Mouse (Mus musculus) kidney, embryonic 14.5 days (tissue): ENCODE results near the gene Hoxb1. TPM values are rescaled to one million over a fixed set of nuclear protein-coding genes. Genes with fewer than 3 reads are reported as not detected.

Experiments
- ATAC-seq: fragments of 200-750 bp; cut with Nextera tagmentation; 2 replicates; pipeline ENCODE4 v1.8.0; 2017; ENCODE audit warnings: moderate number of reproducible peaks, mild to moderate bottlenecking, moderate TSS enrichment, moderate library complexity; ENCODE audit not compliant: low FRiP score, low TSS enrichment
- H3K27ac ChIP-seq: fragments of 300-500 bp; sonication (generic); 2 replicates; pipeline ENCODE4 v1.5.1; 2014; ENCODE audit warnings: low read depth, mild to moderate bottlenecking, low read length, moderate library complexity, mixed read lengths
- H3K27me3 ChIP-seq: fragments of 300-500 bp; sonication (generic); 2 replicates; pipeline ENCODE4 v1.6.1; 2014; ENCODE audit warnings: mild to moderate bottlenecking, low read length; ENCODE audit not compliant: control insufficient read depth, insufficient read depth
- H3K36me3 ChIP-seq: fragments of 300-500 bp; sonication (generic); 2 replicates; pipeline ENCODE4 v1.6.1; 2014; ENCODE audit warnings: low read length, mixed read lengths; ENCODE audit not compliant: control insufficient read depth, insufficient read depth
- H3K4me1 ChIP-seq: fragments of 300-500 bp; sonication (generic); 2 replicates; pipeline ENCODE4 v1.6.1; 2014; ENCODE audit warnings: low read length, mixed read lengths; ENCODE audit not compliant: control insufficient read depth, insufficient read depth
- H3K4me2 ChIP-seq: fragments of 300-500 bp; sonication (generic); replicated peaks from 2 replicates; pipeline ENCODE4 v1.6.1; 2014; ENCODE audit warnings: low read depth, mild to moderate bottlenecking, low read length
- H3K4me3 ChIP-seq: fragments of 300-500 bp; sonication (generic); 2 replicates; pipeline ENCODE4 v1.5.1; 2014; ENCODE audit warnings: mild to moderate bottlenecking, low read length
- H3K9ac ChIP-seq: fragments of 300-500 bp; sonication (generic); 2 replicates; pipeline ENCODE4 v1.6.1; 2014; ENCODE audit warnings: low read depth, mild to moderate bottlenecking, low read length, moderate library complexity
- H3K9me3 ChIP-seq: fragments of 300-500 bp; sonication (generic); 2 replicates; pipeline ENCODE4 v1.6.1; 2016; ENCODE audit warnings: low read length; ENCODE audit not compliant: control insufficient read depth
- WGBS: fragments of 180-500 bp; shearing (Covaris S2); extraction: QIAGEN DNeasy Blood & Tissue Kit; methylation state at CpG from one replicate; pipeline ENCODE4 v1.1.7; 2014; 5-methylcytosine and 5-hydroxymethylcytosine counted together
- microRNA counts: library from miRNA; unstranded; fragments of <30 nt; microRNA quantifications from one replicate; lab custom pipeline; 2017
- microRNA-seq: library from miRNA; unstranded; fragments of <30 nt; microRNA quantifications from one replicate; pipeline ENCODE4, GENCODE M21; 2016
- polyA plus RNA-seq: library from polyadenylated mRNA; unstranded; fragments of >200 nt; fragmentation: Nextera tagmentation; extraction: Ambion mirVana; gene quantifications from 2 replicates; pipeline ENCODE4 v1.2.1, GENCODE M21; 2014

Gene Hoxb1
- polyA plus RNA-seq, 1 experiment from 2014 or later, result 0.37 TPM

DNA sequence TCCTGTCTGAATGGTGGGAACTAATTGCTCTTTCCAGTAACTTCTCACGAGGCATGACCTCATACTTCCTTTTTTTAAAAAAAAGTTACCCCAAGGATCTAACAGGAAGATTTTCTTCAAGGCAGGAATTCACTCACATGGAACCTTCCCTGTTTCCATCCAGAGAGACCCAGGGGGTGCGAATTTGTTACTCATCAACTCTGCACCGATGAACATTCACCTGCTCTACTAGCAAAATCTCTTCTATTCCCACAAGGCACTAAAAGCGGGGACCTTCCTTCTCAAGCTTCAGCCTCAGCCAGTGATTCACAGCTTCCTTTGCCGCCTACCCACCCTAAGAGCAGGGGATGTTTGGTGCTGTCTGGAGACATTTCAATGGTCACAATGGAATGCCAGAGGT, 45.5 kb downstream of the Hoxb1 start:
- peak overlapping the region; percentile 8; the same call in 1 of the 2 replicates for H3K27ac ChIP-seq
- no peaks in the 10 kb centered on the region for H3K27me3 ChIP-seq

DNA sequence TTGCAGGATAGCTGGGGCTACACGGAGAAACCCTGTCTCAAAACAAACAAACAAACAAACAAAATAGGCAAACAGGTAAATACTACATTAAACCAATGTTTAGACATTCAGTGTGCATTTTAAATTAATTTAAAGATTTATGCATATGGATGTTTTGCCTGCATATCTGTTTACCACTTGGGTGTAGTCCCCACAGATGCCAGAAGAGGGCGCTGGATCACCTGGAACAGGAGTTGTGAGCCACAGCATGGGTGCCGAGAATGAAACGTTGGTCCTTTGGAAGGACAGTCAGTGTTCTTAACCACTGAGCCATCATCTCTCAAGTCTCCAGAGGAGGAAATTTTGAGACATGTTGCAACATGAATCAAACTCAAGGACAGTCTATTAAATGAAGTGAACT, 46.4 kb downstream of the Hoxb1 start:
- WGBS, result 75% methylated on average over 4 of the region's 4 CpGs
- no peak for ATAC-seq
- Histone ChIP-seq H3K4me2 (no peak overlapping the region), H3K4me3 (no peak overlapping the region), H3K9ac (no peak overlapping the region), H3K27me3 (no peaks in the 10 kb centered on the region), H3K36me3 (no peaks in the 10 kb centered on the region), H3K9me3 (peaks cover 3% of the 10 kb centered on the region; the same call in 1 of the 2 replicates), H3K4me1 (peaks cover 32% of the 10 kb centered on the region), H3K27ac (no peak overlapping the region)

More for the DNA sequence above, 45.5 kb downstream of the Hoxb1 start:
- no peak overlapping the region for H3K4me3 ChIP-seq
- peaks cover 39% of the 10 kb centered on the region for H3K4me1 ChIP-seq
- peaks cover 3% of the 10 kb centered on the region; the same call in 1 of the 2 replicates for H3K9me3 ChIP-seq
- WGBS, result 55% methylated on average over 5 of the region's 5 CpGs
- H3K4me2 ChIP-seq, result no peak overlapping the region
- no peak for ATAC-seq
- no peaks in the 10 kb centered on the region for H3K36me3 ChIP-seq
- H3K9ac ChIP-seq, result no peak overlapping the region

DNA sequence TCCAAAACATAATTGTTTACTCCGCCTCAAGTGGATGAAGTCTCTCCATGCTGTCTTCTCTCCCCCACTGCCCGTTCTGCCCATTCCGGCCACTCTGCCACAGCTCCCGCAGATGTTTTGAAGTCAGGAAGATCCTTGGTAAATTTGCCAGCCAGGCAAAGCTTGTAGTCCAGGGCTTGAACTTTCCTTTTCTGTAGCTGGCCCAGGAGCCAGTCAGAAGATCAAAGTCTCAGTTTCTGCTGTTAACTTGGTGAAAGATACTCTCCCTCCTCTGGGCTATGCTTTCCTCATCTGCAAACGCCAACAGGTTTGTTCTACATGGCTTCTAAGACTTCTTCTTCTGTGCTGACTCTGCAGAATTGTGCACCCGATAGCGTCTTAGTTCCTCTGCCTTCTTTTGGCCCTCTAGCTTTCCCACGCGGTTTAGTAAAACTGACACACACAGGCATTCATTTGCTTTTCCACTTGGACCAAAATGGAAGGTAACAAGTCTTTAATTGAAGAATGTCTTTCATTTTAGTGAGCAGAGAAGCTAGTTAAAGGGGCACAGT, 47.5 kb downstream of the Hoxb1 start:
- Histone ChIP-seq H3K4me3 (no peak overlapping the region), H3K9ac (no peak overlapping the region), H3K36me3 (no peaks in the 10 kb centered on the region), H3K4me2 (no peak overlapping the region), H3K27me3 (no peaks in the 10 kb centered on the region), H3K4me1 (peaks cover 21% of the 10 kb centered on the region), H3K27ac (peak overlapping the region; percentile 45; the same call in 1 of the 2 replicates), H3K9me3 (peaks cover 3% of the 10 kb centered on the region; the same call in 1 of the 2 replicates)
- WGBS, result 68% methylated on average over 9 of the region's 9 CpGs
- no peak for ATAC-seq

DNA sequence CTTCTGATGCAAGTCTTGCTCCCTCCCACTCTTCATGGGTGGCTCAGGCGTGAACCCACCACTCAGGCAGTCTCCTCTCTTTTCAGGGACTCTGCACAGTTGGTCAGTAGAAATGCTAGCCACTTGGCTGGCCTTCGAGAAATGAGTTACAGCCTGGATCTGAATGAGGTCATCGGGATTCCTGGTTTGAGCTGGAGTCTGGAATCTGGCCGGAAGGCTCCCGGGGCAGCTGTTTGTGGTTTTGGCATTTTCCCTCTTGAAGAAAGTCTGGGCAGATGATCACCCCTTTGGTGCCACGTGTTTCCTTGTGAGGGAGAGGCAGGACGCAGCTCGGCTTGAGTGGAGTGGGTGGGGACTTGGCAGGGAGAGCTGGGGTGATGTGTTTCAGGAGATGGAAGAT, 48.0 kb downstream of the Hoxb1 start:
- 2% methylated on average over 8 of the region's 8 CpGs for WGBS
- peaks cover 3% of the 10 kb centered on the region; the same call in 1 of the 2 replicates for H3K9me3 ChIP-seq
- peaks cover 18% of the 10 kb centered on the region for H3K4me1 ChIP-seq
- H3K9ac ChIP-seq, result no peak overlapping the region
- no peaks in the 10 kb centered on the region for H3K27me3 ChIP-seq
- no peaks in the 10 kb centered on the region for H3K36me3 ChIP-seq
- no peak overlapping the region for H3K4me3 ChIP-seq
- H3K27ac ChIP-seq, result peak overlapping the region; percentile 45; the same call in 1 of the 2 replicates
- ATAC-seq, result peak; percentile 34; the same call in 1 of the 2 replicates
- H3K4me2 ChIP-seq, result no peak overlapping the region

DNA sequence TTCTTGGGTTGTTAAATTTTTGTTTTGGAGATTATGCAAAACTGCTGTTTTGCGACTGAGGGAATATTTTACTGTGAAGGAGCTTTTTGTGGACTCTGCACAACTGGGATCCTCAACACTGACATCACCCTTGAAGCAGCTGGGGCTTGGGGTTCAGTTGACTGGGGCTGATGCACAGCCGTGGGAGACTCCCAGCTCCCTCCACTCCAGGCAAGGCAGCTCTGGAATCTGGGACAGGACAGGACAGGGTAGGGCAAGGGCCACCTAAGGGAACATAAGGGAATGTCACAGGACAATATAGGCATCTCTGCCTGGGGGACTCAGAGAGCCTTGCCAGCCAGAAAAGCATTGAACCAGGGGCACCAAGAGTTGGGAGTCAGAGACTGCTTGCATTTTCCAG, 48.5 kb downstream of the Hoxb1 start:
- H3K9me3 ChIP-seq, result peaks cover 3% of the 10 kb centered on the region; the same call in 1 of the 2 replicates
- H3K4me3 ChIP-seq, result no peak overlapping the region
- WGBS, result 35% methylated on average over 2 of the region's 2 CpGs
- peak overlapping the region; percentile 45; the same call in 1 of the 2 replicates for H3K27ac ChIP-seq
- H3K9ac ChIP-seq, result no peak overlapping the region
- H3K36me3 ChIP-seq, result no peaks in the 10 kb centered on the region
- ATAC-seq, result no peak
- H3K4me1 ChIP-seq, result peaks cover 18% of the 10 kb centered on the region
- H3K27me3 ChIP-seq, result no peaks in the 10 kb centered on the region
- no peak overlapping the region for H3K4me2 ChIP-seq

MicroRNA genes within 50 kb of the gene (microRNA counts, 519-probe panel; counts per million panel counts)
- microRNA mmu-miR-10a (lab: Ali Mortazavi, UCI), result 9,104 counts per million, percentile 92 among the panel's probes with 10 or more counts

Small RNA genes within 50 kb of the gene (microRNA-seq; reads per million reads assigned to microRNA genes)
- 159,192 reads per million, percentile 100 among the genes with 10 or more reads in this experiment for gene Mir10a

Other genes with a start within 250 kb of the Hoxb1 start
- not detected in 2 replicates for gene Ttll6, start 232.0 kb upstream of the Hoxb1 start, polyA plus RNA-seq
- gene Hoxb13, start 171.4 kb upstream of the Hoxb1 start, polyA plus RNA-seq, result not detected in 2 replicates
- 30.0 and 41.4 TPM in 2 replicates for gene Hoxb9, start 94.3 kb upstream of the Hoxb1 start, polyA plus RNA-seq
- gene Hoxb8, start 83.8 kb upstream of the Hoxb1 start, polyA plus RNA-seq, result 12.7 and 18.6 TPM in 2 replicates
- 58.6 and 61.9 TPM in 2 replicates for gene Hoxb7, start 79.1 kb upstream of the Hoxb1 start, polyA plus RNA-seq
- gene Hoxb6, start 73.3 kb upstream of the Hoxb1 start, polyA plus RNA-seq, result 44.1 and 53.1 TPM in 2 replicates
- 22.1 and 24.3 TPM in 2 replicates for gene Hoxb5, start 62.4 kb upstream of the Hoxb1 start, polyA plus RNA-seq
- gene Hoxb4, start 47.5 kb upstream of the Hoxb1 start, polyA plus RNA-seq, result 4.2 and 8.6 TPM in 2 replicates
- 8.2 and 8.6 TPM in 2 replicates for gene Hoxb3, start 42.4 kb upstream of the Hoxb1 start, polyA plus RNA-seq
- gene Hoxb2, start 15.2 kb upstream of the Hoxb1 start, polyA plus RNA-seq, result 49.9 and 67.2 TPM in 2 replicates
- 13.8 and 15.2 TPM in 2 replicates for gene Skap1, start 98.8 kb downstream of the Hoxb1 start, polyA plus RNA-seq